Mouse (Mus musculus) spleen, postnatal 4 days (tissue): Measurements from ENCODE around the gene Tfap4.
"Not testable (repeated sequence)": the region's sequence is repeated elsewhere in the genome, so short reads cannot be mapped to it uniquely, and the experiment has no call there.

Experiments
- DNase-seq, 2 experiments: peaks; one replicate each; pipeline ENCODE4 v3.0.0; 2022; ENCODE audit warnings: low spot score in 2 of 2

Tfap4 gene

GRCm38 (mm10) chr16:4592909-4593875 lies 33.5 kb upstream of the Tfap4 start:
- DNase-seq, result no peak

DNA sequence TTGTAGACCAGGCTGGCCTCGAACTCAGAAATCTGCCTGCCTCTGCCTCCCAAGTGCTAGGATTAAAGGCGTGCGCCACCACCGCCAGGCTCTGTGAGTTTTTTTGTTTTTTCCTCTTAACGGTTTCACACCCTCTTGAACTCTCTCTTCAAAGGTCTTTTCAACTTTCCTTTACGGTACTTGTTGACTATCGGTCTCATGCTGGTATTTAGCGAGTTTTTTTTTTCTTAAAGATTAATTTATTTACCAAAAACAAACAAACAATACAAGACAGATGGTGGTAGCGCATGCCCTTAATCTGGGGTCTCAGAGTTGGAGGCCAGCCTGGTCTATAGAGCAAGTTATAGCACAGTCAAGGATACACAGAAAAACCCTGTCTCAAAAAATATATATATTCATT lies 30.6 kb upstream of the Tfap4 start:
- no peak for DNase-seq

DNA sequence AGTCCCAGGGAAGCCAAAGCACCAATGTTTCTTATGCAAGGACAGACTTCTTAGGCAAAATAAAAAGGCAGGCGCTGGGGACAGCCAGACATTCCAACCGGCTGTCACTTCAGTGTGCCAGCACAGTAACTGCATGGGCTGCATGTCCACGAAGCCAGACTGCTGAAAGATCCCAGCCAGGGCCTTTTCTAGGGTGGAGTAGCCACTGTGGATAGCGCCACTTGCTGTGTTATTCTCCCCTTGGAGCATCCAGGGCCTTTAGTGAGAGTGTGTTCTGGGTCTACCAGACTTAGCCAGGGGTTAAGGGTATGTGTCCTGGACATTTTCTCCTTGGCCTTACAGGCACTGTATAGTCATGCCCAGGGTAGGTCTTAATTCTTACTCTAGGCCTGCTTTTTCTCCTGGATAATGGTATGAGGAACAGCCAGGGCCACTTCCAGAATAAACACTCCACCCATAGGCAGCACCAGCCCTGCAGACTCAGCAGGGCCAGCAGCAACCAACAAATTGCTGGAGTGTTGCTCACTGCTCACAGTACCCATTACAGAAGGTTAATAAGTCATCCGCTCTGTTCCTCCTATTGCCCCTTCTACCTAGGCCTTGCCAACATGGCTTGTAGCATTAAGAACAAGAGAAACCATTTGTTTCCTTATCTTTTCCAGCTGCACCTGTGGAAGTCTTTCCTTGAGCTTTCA lies 28.0 kb upstream of the Tfap4 start:
- no peak for DNase-seq

DNA sequence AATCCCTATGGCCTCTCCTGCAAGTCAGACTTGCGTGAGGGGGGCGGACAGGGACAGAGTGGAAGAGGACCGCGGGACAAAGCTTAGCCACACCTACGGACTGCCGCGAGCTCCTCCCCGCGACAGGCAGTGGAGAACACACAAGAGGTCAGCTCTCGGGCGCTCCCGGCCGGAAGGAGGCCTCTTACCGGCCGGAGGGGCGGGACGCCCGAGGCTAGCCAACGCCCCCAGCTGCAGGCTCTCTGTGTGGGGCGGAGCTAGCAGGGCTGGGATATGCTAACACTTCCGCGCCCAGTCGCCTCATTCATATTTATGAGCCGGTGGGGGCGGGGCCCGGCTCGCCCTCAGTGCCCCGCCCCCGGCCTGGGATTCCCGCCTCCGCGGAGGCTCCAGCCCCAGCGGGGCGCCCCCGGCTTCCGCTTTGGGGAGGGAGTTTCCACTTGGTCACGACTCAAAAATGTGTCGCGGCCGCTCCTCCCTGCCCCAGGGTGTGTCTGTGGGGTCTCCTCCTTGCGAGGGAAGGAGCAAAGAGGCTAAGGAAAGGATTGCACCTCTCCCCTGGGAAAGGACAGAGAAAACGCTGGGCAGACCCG lies 27.0 kb upstream of the Tfap4 start:
- DNase-seq, result peak; percentile 94 to 97

- DNase-seq, result no peak
These were observed 26.2 kb upstream of the Tfap4 start for GRCm38 (mm10) chr16:4585642-4586530.

- DNase-seq, result no peak
These were observed 24.8 kb upstream of the Tfap4 start for GRCm38 (mm10) chr16:4584438-4584837.

DNA sequence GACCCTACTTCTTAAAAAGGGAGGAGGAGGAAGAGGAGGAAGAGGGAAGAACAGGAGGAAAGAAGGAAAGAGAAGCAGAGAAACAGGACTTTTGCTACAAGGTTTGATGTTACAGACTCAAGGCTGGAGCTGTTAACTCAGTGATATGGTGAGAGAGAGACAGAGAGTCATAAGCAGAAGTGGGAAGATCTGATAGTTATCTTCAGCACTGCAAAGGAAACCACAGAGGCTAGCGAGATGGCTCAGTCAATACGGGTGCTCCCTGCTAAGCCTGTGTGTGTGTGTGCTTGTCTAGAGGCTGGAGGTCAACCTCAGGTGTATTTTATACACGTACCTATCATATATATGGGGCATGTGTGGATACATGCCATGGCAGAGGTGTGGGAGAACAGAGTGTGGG lies 24.2 kb upstream of the Tfap4 start:
- DNase-seq, result no peak

- DNase-seq, result not testable (repeated sequence)
These were observed 21.5 kb upstream of the Tfap4 start for GRCm38 (mm10) chr16:4581179-4581578.

- DNase-seq, result no peak
These were observed 19.0 kb upstream of the Tfap4 start for GRCm38 (mm10) chr16:4578630-4579029.

- no peak for DNase-seq
These were observed 17.2 kb upstream of the Tfap4 start for GRCm38 (mm10) chr16:4576873-4577272.

DNA sequence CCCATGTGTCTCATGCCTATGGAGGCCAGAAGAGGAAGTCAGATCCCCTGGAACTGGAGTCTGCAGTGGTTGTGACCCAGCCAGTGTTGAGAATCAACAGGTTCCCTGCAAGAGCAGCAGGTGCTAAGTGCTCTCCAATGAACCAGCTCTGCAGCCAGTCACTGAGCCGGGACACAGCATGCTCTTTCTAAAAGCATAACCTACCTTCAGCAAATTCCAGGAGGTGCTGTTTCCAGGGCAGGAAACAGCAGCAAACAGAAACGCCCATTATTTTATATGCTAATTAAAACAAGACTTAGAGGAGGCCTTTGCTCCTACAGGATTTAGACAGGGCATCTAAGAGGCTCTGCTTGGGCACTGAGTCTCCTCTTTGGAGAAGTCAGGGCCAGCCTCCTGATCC lies 16.4 kb upstream of the Tfap4 start:
- DNase-seq, result no peak

GRCm38 (mm10) chr16:4570737-4571136 lies 11.1 kb upstream of the Tfap4 start:
- DNase-seq, result no peak

GRCm38 (mm10) chr16:4567912-4568311 lies 8.3 kb upstream of the Tfap4 start:
- DNase-seq, result peak; percentile 78 to 92

DNA sequence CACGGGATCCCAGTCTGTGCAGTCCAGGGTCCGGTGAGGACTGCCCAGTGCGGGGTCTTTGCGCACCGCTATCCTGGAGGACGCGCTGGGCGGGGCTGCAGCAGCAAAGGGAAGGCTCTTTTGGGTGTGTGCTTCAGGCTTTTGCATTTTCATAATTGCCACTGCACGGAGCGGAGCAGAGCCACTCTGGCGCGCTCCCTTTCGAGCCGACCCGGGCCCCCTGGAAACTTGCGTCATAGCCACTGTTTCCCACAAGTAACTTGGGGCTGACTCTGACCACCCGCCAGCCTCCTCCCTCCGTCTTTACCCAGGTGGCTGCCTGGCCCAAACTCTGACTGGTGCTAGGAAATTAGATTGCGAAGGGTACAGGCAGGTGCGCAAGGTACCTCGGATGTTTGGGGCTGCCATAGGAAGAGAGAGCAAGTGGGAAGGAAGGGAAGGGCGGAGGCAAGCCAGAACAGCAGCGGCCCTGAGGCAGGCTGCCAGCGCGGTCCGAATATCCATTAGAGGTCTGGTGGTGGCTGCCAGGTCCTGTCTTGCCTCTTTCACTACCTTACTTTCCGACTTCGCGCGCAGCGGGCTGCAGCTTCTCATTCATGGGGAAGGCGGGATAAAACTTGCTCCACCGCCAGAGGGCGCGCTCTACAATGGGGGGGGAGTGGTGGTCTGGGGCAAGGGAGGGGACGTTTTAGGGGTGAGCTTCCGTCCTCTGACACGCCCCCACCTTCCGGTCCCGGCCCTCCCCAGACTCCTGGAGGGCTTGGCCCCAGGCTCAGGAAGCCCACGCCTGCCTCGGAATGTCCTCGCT lies 695 bp upstream of the Tfap4 start:
- peak; percentile 68 to 90 for DNase-seq

DNA sequence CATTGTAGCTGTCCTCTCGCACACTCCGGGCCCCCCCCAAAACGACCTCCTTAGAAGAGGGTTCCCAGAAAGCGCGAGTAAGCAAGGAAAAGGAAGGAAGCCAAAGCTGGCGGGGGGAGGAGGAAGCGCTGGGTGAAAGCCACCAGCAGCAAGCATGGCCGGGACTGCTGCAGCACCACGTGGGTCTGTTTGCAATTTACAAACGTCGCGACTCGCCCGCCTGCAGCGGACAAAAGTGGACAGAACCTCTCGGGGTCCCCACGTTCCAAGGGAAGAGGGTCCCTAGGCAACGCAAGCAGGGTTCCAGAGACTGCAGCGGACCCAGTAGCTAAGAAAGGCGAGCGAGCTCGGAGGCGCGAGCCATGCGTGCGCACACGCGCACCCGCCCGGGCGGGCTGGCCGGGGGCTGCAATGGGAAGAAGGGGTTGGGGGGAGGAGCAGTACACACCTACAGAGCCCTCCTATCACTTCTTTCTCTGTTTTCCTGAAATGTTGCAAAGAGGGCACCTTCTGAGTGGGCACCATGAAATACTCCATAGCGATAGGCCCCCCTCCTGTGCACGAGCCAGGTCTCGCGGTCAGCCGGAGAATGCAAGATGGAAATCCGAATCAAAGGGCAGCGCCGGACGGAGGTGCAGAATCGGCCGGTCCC lies 548 bp downstream of the Tfap4 start:
- DNase-seq, result peak; percentile 46 to 80

- peak; percentile 88 to 93 for DNase-seq
These were observed 1.2 kb downstream of the Tfap4 start for GRCm38 (mm10) chr16:4558384-4558979.

DNA sequence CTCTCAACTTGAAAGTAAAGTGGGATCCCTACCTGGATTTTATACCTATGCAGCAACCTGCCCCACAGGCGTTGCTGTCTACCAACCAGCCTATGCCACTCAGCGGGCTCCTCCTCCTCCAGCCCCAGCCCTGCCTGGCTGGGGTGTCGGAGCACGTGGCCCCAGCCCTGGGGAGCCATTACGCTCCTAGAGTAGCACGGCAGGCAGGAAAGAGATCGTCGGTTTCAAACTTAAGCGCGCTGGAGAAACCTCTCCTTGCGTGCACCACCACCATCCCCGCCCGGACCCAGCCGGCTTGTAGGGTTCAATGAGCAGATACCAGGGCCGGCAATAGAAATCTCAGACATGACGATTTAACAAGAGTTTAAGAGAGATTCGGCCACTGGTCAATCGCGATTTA lies 1.7 kb downstream of the Tfap4 start:
- DNase-seq, result peak; percentile 68 to 84

DNA sequence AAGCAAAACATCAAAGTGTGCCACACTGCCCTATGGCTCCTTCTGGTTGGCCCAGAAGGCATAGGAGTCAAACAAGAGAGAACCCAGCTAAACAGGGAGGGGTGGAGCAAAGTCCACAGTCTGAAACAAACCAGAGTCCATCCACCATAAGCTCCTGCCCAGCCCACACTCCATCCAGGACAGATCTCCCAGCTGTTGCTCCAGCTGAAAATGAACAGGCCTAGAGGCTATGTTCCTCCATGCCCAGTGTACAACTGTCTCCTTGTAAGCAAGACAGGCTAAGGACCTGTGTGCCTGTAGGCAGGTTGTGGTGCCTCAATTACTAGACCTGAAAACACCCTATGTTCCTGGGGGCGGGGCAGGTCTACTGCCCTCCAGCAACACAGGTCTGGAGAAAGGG lies 2.6 kb downstream of the Tfap4 start:
- no peak for DNase-seq

- no peak for DNase-seq
These were observed 4.1 kb downstream of the Tfap4 start for GRCm38 (mm10) chr16:4555555-4555954.
